Mouse (Mus musculus): ENCODE measurements at regions not wholly inside any gene's neighbourhood (a gene's known extent, or its start where the extent isn't known, plus 50 kb on each side); places are given as distances from the start of the nearest gene placed in this dataset.

GRCm38 (mm10) chr2:74239586-74239985, 328.5 kb upstream of the Atp5g3 start:
- Histone ChIP-seq H3K36me3 (ENCODE audit: control insufficient read depth, insufficient read depth, low read length) (no peaks in the 10 kb centered on the region), H3K27me3 (ENCODE audit: control insufficient read depth, insufficient read depth, low read length) (no peaks in the 10 kb centered on the region), H3K9ac (ENCODE audit: low read depth, low read length, severe bottlenecking) (no peak overlapping the region), H3K4me3 (replicated peaks; ENCODE audit: low read length) (no peak overlapping the region), H3K9me3 (ENCODE audit: control insufficient read depth, low read length) (no peaks in the 10 kb centered on the region), H3K27ac (replicated peaks; ENCODE audit: low read depth, low read length) (no peak overlapping the region), H3K4me2 (replicated peaks; ENCODE audit: low read depth, low read length, severe bottlenecking) (no peak overlapping the region), H3K4me1 (ENCODE audit: control insufficient read depth, insufficient read depth, low read length) (peaks cover 26% of the 10 kb centered on the region)
- ATAC-seq (ENCODE audit: low FRiP score, low read depth): no peak
- no peak for DNase-seq (ENCODE audit: low spot score)
- WGBS: 29% methylated on average over 10 of the region's 10 CpGs
- no peak for TF ChIP-seq POLR2A (IDR thresholded peaks at IDR 0.05; ENCODE audit: borderline replicate concordance, extremely low read depth, insufficient read depth, insufficient read length)

GRCm38 (mm10) chr2:74217437-74217836, 306.3 kb upstream of the Atp5g3 start:
- TF ChIP-seq POLR2A (IDR thresholded peaks at IDR 0.05; ENCODE audit: borderline replicate concordance, extremely low read depth, insufficient read depth, insufficient read length): no peak
- Histone ChIP-seq H3K4me2 (replicated peaks; ENCODE audit: low read depth, low read length, severe bottlenecking) (no peak overlapping the region), H3K9me3 (ENCODE audit: control insufficient read depth, low read length) (no peaks in the 10 kb centered on the region), H3K4me1 (ENCODE audit: control insufficient read depth, insufficient read depth, low read length) (peaks cover 26% of the 10 kb centered on the region), H3K27me3 (ENCODE audit: control insufficient read depth, insufficient read depth, low read length) (no peaks in the 10 kb centered on the region), H3K4me3 (replicated peaks; ENCODE audit: low read length) (no peak overlapping the region), H3K9ac (ENCODE audit: low read depth, low read length, severe bottlenecking) (no peak overlapping the region), H3K27ac (replicated peaks; ENCODE audit: low read depth, low read length) (no peak overlapping the region), H3K36me3 (ENCODE audit: control insufficient read depth, insufficient read depth, low read length) (no peaks in the 10 kb centered on the region)
- no peak for DNase-seq (ENCODE audit: low spot score)
- 51% methylated on average over 3 of the region's 3 CpGs for WGBS
- no peak for ATAC-seq (ENCODE audit: low FRiP score, low read depth)

GRCm38 (mm10) chr2:74210210-74210609, 299.1 kb upstream of the Atp5g3 start:
- DNase-seq (ENCODE audit: low spot score): no peak
- 33% methylated on average over 9 of the region's 9 CpGs for WGBS
- H3K9ac ChIP-seq (ENCODE audit: low read depth, low read length, severe bottlenecking): no peak overlapping the region

GRCm38 (mm10) chr2:74209421-74209917, 298.3 kb upstream of the Atp5g3 start:
- DNase-seq (ENCODE audit: low spot score): no peak
- Histone ChIP-seq H3K36me3 (ENCODE audit: control insufficient read depth, insufficient read depth, low read length) (no peaks in the 10 kb centered on the region), H3K9me3 (ENCODE audit: control insufficient read depth, low read length) (no peaks in the 10 kb centered on the region), H3K4me2 (replicated peaks; ENCODE audit: low read depth, low read length, severe bottlenecking) (no peak overlapping the region), H3K27ac (replicated peaks; ENCODE audit: low read depth, low read length) (peak overlapping the region; percentile 14; the same call in 1 of the 2 replicates), H3K27me3 (ENCODE audit: control insufficient read depth, insufficient read depth, low read length) (no peaks in the 10 kb centered on the region), H3K9ac (ENCODE audit: low read depth, low read length, severe bottlenecking) (no peak overlapping the region), H3K4me3 (replicated peaks; ENCODE audit: low read length) (no peak overlapping the region), H3K4me1 (ENCODE audit: control insufficient read depth, insufficient read depth, low read length) (peaks cover 19% of the 10 kb centered on the region)
- 54% methylated on average over 3 of the region's 3 CpGs for WGBS
- no peak for ATAC-seq (ENCODE audit: low FRiP score, low read depth)
- TF ChIP-seq POLR2A (IDR thresholded peaks at IDR 0.05; ENCODE audit: borderline replicate concordance, extremely low read depth, insufficient read depth, insufficient read length): no peak

More at GRCm38 (mm10) chr2:74210210-74210609, 299.1 kb upstream of the Atp5g3 start:
- H3K36me3 ChIP-seq (ENCODE audit: control insufficient read depth, insufficient read depth, low read length): no peaks in the 10 kb centered on the region
- no peaks in the 10 kb centered on the region for H3K9me3 ChIP-seq (ENCODE audit: control insufficient read depth, low read length)
- H3K27me3 ChIP-seq (ENCODE audit: control insufficient read depth, insufficient read depth, low read length): no peaks in the 10 kb centered on the region
- TF ChIP-seq POLR2A (IDR thresholded peaks at IDR 0.05; ENCODE audit: borderline replicate concordance, extremely low read depth, insufficient read depth, insufficient read length): no peak
- no peak for ATAC-seq (ENCODE audit: low FRiP score, low read depth)
- peak overlapping the region; percentile 14 for H3K27ac ChIP-seq (replicated peaks; ENCODE audit: low read depth, low read length)
- H3K4me2 ChIP-seq (replicated peaks; ENCODE audit: low read depth, low read length, severe bottlenecking): no peak overlapping the region
- peaks cover 19% of the 10 kb centered on the region for H3K4me1 ChIP-seq (ENCODE audit: control insufficient read depth, insufficient read depth, low read length)
- no peak overlapping the region for H3K4me3 ChIP-seq (replicated peaks; ENCODE audit: low read length)

- WGBS: 44% methylated on average over 10 of the region's 10 CpGs
- Histone ChIP-seq H3K4me2 (replicated peaks; ENCODE audit: low read depth, low read length, severe bottlenecking) (0 out of 2 replicates have a peak overlapping the region, but pooled peaks have one; percentile 2), H3K9ac (ENCODE audit: low read depth, low read length, severe bottlenecking) (no peak overlapping the region), H3K9me3 (ENCODE audit: control insufficient read depth, low read length) (no peaks in the 10 kb centered on the region), H3K36me3 (ENCODE audit: control insufficient read depth, insufficient read depth, low read length) (no peaks in the 10 kb centered on the region), H3K4me3 (replicated peaks; ENCODE audit: low read length) (no peak overlapping the region), H3K27ac (replicated peaks; ENCODE audit: low read depth, low read length) (no peak overlapping the region), H3K4me1 (ENCODE audit: control insufficient read depth, insufficient read depth, low read length) (peaks cover 26% of the 10 kb centered on the region), H3K27me3 (ENCODE audit: control insufficient read depth, insufficient read depth, low read length) (no peaks in the 10 kb centered on the region)
- DNase-seq (ENCODE audit: low spot score) (no peak), ATAC-seq (ENCODE audit: low FRiP score, low read depth) (no peak)
- TF ChIP-seq POLR2A (IDR thresholded peaks at IDR 0.05; ENCODE audit: borderline replicate concordance, extremely low read depth, insufficient read depth, insufficient read length): no peak
Measured at GRCm38 (mm10) chr2:74207440-74207839, 296.3 kb upstream of the Atp5g3 start.

All from limb, embryonic 14.5 days (tissue).